Mouse (Mus musculus) olfactory bulb, adult 2 months (tissue): ENCODE data around the gene Ogfod1.

Source experiments
- CTCF ChIP-seq: fragments of 200-500 bp; IDR thresholded peaks from 2 replicates; pipeline ENCODE4 v1.5.1; 2012; ENCODE audit warnings: low read depth, mild to moderate bottlenecking, low read length, moderate library complexity; ENCODE audit not compliant: insufficient read depth
- POLR2A ChIP-seq: fragments of 200-500 bp; IDR thresholded peaks from 2 replicates; pipeline ENCODE4 v1.6.1; 2012; ENCODE audit warnings: mild to moderate bottlenecking, low read depth, low read length, moderate library complexity; ENCODE audit not compliant: insufficient read depth

DNA sequence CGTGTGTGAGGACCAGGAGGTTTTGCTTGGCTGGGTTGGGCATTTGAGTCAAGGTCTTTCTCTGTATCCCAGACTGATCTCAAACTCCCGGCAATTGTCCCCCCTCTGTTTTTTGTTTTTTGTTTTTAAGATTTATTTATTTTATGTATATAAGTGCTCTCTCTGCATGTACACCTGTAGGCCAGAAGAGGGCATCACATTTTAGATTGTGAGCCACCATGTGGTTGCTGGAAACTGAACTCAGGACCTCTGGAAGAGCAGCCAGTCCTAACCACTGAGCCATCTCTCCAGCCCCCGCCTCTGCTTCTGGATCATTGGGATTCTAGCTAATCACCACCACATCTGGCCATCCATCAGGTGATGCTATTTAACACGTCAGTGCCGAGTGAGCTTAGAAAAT lies 72.8 kb downstream of the Ogfod1 start:
- TF ChIP-seq POLR2A, result no peak
- TF ChIP-seq CTCF, result no peak
